Mouse (Mus musculus) bone marrow macrophage, adult 2 months (primary cell): ENCODE results near the gene Tas1r3.

ENCODE experiments used
- CTCF ChIP-seq: IDR thresholded peaks from 2 replicates; pipeline ENCODE4 v1.5.1; 2012; ENCODE audit warnings: low read depth, mild to moderate bottlenecking, low read length, moderate library complexity
- POLR2A ChIP-seq: IDR thresholded peaks from 2 replicates; pipeline ENCODE4 v1.6.1; 2012; ENCODE audit warnings: mild to moderate bottlenecking, low read depth, low read length, borderline replicate concordance

- no peak for TF ChIP-seq CTCF
- TF ChIP-seq POLR2A, result no peak
Measured at GRCm38 (mm10) chr4:155849391-155849790, 13.8 kb downstream of the Tas1r3 start.
